Mouse (Mus musculus): Measurements from ENCODE around the gene Akap9.

- TF ChIP-seq POLR2A (IDR thresholded peaks at IDR 0.05; ENCODE audit: low read depth, low read length) (no peak), CTCF (IDR thresholded peaks at IDR 0.05; ENCODE audit: extremely low read depth, insufficient read length, insufficient replicate concordance, low read depth, low read length) (no peak)
These were observed 157.1 kb downstream of the Akap9 start for GRCm38 (mm10) chr5:4084948-4085347.
